Mouse (Mus musculus) erythroblast, embryonic 14.5 days (primary cell): ENCODE measurements around the gene Olfr1066.

Experiments used
- GATA1 ChIP-seq: IDR thresholded peaks from 2 replicates; pipeline ENCODE4 v1.6.1; 2012; ENCODE audit warnings: low read length, inconsistent platforms, mixed read lengths
- TAL1 ChIP-seq: IDR thresholded peaks from 3 replicates; pipeline ENCODE4 v1.6.1; 2012; ENCODE audit warnings: low read length, inconsistent platforms, mixed read lengths

DNA sequence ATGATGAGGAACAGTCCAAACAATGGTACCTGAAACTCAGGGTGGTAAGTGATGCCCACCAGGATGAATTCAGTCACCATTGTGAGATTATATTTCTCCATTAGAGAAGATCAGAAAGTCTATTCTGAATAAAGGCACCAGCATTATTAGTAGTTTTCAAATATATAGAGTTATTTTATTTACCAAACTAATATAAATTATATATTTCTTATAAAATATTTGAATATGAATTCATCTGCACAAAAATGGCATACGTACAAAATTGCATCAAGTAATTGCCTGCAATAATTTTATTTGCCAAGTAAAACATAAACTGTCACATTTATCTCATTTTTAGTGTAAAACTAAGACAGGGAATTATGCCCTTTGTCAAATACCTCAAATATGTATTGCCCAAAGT lies at the start of gene Olfr1066:
- TF ChIP-seq GATA1 (no peak), TAL1 (no peak)
